Mouse (Mus musculus) lung, adult 18-20 months (tissue): ENCODE results near the gene Zfp318.

ENCODE experiments used
- DNase-seq, 2 experiments: peaks; one replicate each; pipeline ENCODE4 v3.0.0; 2022; ENCODE audit warnings: mixed read lengths in 2 of 2

The Zfp318 gene

DNA sequence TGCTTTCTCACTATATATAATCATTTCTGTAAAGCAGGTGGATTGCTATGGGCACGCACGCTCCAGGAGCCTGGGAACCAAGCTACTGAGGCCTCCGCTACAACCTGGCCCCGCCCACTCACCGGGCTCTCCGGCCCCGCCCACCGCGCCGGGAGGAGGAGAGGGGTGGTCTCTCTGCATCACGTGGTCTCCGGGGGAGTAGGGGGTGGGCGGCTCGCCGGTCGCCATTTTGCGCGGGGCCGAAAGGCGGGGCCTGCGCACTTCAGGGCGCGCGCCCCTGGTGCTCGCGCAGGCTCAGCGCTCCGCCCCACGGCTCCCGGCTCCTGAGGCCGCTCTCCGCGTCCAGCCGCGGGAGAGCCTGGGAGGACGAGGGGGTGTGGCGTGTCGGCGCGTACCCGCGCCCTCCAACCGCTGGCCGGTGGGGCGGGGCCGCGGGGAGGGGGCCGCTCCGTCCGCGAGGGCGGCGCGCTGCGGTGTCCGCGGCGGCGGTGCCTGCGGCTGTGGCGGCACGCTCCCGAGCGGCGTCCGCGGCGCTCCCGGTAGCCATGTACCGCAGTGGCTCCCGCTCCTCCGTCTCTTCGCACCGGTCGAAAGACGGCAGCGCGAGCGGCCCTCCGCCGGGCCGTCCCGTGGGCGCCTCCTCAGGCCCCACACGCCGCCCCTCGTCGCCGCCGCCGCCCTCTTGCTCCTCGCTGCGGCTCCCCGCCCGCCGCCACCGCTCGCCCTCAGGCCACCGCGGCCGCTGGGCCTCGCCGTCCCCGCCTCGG is at the start of gene Zfp318:
Zfp318 (plus strand) TSS at position 438 of the 767 bp plus-strand sequence.
- peak; percentile 97 for DNase-seq

DNA sequence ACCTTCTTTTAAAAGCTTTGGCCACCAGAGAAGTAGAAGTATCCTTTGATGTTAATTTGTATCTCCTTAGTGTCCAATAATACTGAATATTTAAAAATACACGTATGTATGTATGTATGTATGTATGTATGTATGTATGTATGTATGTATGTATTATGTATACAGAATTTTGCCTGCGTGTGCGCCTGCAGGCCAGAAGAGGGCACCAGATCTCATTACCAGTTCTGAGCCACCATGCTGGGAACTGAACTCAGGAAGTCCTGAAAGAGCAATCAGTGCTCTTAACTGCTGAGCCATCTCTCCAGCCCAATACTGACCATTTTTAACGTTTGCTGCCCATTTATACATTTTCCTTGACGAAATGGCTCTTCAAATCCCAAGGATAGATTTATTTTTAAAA is 47.1 kb upstream of the Zfp318 start:
- DNase-seq: no peak

- no peak for DNase-seq
Measured at GRCm38 (mm10) chr17:46341208-46341607, 42.3 kb upstream of the Zfp318 start.

- no peak for DNase-seq
Measured at GRCm38 (mm10) chr17:46351026-46351700, 32.4 kb upstream of the Zfp318 start.

GRCm38 (mm10) chr17:46371783-46372182 is 11.7 kb upstream of the Zfp318 start:
- peak; percentile 13 to 56 for DNase-seq

- no peak for DNase-seq
Measured at GRCm38 (mm10) chr17:46378564-46378963, 5.0 kb upstream of the Zfp318 start.

DNA sequence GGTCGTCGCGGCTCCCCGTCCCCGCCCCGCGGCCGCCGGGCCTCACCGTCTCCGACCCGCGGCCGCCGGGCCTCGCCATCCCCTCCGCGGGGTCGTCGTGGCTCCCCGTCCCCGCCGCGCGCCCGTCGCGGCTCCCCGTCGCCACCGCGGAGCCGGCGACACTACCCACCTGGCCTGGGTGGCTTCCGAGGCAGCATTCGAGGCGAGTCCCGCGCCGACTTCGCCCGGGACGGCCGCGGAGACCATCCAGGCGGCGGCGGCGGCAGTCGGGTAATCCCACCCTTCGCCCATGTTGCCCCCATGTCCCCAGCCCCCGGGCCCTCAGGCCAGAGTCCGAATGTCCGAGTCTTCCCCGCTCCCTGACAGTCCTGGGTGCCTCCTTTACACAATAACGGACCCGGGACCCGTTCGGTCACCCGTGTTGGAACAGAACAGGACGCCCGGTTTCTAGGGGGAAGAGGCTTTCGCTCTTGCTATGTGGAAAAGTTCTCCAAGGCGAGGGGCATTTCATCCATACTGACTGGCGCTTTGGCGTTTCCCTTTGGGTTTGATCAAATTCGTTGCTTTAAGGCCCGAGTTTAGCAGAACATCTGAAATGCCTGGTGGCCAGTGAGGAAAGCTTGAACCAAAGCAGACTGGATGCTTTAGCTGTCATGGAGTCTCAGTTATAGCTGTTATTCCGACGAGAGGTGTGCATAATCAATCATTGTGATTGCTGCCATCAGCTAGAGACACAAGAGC is 700 bp downstream of the Zfp318 start:
- peak; percentile 23 to 35 for DNase-seq

GRCm38 (mm10) chr17:46388200-46388599 is 4.7 kb downstream of the Zfp318 start:
- DNase-seq: no peak

DNA sequence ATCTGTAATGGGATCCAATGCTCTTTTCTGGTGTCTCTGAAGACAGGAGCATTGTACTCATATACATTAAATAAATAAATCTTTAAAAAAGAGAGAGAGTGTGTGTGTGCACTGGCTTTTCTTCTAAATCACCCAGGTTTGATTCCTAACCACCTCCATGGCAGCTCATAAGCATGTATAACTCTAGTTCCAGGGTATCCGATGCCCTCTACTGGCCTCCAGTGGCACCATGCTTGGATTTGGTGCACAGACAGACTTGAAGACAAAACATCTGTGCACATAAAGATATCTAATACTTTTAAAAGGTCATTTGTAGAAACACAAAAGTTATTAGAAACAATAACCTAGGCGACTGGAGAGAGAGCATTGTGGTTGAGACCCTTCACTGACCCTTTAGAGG is 9.5 kb downstream of the Zfp318 start:
- peak; percentile 38 to 48 for DNase-seq

- DNase-seq: no peak
Measured at GRCm38 (mm10) chr17:46394631-46395030, 11.1 kb downstream of the Zfp318 start.

DNA sequence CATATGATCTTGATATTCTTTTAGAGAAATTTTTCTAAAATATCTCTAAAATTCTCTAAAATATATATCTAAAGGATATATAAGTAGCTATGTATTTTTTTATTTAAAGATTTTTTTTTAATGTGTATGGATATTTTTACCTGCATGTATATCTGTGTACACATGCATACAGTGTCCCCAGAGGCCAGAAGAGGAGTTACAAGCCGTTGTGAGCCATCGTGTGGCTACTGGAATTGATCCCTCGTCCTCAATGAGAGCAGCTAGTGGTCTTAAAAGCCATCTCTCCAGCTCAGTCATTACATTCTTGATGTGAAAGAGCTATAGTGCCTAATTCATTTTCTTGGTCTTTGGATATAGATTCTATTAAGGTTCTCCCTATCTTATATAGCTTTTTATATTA is 24.9 kb downstream of the Zfp318 start:
- no peak for DNase-seq

- DNase-seq: peak in 1 of 2 experiments; percentile 23
Measured at GRCm38 (mm10) chr17:46418628-46419027, 35.1 kb downstream of the Zfp318 start.

DNA sequence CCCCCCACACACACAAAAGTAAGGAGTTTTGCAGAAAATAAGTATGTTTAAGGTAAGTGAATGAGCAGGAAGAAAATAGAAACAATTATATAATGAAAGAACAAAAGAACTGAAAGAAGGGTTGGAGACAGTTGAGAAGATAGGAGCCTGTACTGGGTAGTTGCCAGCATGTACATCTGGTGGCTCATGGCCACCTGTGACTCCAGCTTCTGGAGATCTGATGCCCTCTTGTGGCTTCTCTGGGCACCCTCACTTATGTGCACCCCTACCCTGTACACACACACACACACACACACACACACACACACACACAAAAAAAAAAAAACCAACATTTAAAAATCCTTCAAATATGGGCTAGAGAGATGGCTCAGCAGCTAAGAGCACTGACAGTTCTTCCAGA is 36.2 kb downstream of the Zfp318 start:
- no peak for DNase-seq

GRCm38 (mm10) chr17:46426496-46426895 is 43.0 kb downstream of the Zfp318 start:
- DNase-seq: peak in 1 of 2 experiments; percentile 8

GRCm38 (mm10) chr17:46428761-46429414 is 45.4 kb downstream of the Zfp318 start, which contains the start of gene Crip3:
Gene Crip3, plus strand, starts transcription at chr17:46428926.
- DNase-seq: peak in 1 of 2 experiments; percentile 37

DNA sequence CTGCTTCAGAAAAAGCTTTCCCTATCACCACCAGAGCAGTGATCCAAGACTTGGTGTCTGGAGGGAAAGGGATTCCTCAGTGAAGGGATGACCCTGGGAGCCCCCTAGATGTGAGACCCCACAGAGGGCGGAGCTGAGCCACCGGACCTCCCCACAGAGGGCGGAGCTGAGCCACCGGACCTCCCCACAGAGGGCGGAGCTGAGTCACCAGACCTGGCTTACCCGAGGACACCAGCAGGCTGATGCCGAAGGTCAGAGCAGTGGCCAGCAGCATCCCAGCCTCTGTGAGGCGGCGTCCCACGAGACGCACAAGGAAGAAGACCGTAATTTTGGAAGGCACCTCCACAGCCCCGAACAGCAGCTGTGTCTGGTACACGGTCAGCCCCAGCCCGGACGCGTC is 50.1 kb downstream of the Zfp318 start:
- DNase-seq: no peak

- DNase-seq: no peak
Measured at GRCm38 (mm10) chr17:46436672-46437366, 53.3 kb downstream of the Zfp318 start.

DNA sequence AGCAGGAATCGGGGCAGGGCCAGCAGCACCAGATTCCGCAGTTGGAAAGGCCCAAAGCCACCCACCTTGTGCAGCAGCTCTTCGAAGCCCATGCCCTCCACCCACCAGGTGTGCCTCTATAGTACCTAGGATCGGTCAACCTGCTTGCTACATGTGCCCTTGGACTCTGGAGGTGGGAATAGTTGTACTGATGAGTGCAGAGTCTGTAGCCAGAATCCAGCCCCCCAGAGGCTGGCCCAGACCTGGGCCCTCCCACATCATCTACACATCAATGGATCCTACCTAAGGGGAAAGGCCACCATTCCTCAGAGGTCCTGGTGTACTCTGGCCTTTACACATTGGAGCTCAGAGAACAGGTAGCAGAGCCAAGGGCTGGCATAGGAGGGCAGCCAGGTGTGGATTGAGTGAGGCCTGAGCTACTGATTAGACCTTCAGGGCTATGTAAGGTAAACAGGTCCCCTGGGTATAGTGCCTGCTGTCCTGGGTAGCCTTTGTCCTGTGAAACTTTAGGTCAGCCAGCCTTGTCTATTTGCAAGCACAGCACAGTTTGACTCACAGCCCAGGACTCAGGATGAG is 54.9 kb downstream of the Zfp318 start, which contains the start of gene Slc22a7:
Slc22a7 (minus strand) TSS at position 160 of the 576 bp plus-strand sequence.
- no peak for DNase-seq

DNA sequence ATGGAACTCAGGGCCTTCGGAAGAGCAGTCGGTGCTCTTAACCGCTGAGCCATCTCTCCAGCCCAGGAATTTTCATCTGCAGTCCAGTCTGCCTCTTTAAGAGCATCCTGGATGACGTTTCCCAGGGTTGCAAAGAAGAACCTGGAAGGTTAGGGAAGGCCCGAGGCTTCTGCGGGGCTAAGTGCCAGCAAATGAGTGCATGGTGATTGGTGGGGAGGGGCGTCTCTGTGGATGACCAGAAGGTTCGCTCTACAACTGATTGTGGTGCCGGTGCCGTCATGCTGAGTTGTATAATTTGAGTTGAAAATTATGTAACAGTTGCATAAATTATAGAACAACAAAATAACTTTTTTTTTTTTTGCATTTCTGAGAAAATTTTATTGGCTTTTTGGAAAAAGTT is 55.6 kb downstream of the Zfp318 start:
- DNase-seq: no peak

GRCm38 (mm10) chr17:46444839-46445579 is 61.5 kb downstream of the Zfp318 start:
- DNase-seq: no peak

DNA sequence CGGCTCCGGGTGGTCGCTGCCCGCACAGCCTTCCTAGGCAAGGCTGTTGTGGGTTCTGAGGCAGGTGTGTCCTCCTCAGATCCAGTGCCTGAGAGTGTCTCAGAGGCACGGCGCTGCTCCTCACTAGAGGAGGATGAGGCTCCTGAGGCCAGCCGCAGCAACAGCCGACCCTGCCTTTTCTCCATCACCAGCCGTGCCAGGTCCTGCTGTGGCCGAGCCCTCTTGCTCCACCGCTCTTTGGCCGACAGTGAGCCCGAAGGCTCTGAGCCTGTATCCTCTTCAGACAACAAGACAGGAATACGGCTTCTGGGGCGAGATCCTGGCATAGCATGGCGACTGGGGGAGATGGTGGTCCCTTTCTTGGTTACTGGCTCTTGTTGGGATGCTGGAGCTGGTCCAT is 62.7 kb downstream of the Zfp318 start:
- no peak for DNase-seq
